Mouse (Mus musculus) urinary bladder, postnatal 14 days (tissue): ENCODE results near the gene Acbd3.

Experiments used
- DNase-seq: peaks from one replicate; pipeline ENCODE4 v3.0.0; 2021; ENCODE audit warnings: low spot score

Gene Acbd3

GRCm38 (mm10) chr1:180762180-180762579, 36.3 kb downstream of the Acbd3 start:
- no peak for DNase-seq

GRCm38 (mm10) chr1:180762679-180763078, 36.8 kb downstream of the Acbd3 start:
- DNase-seq, result no peak

GRCm38 (mm10) chr1:180763307-180763706, 37.5 kb downstream of the Acbd3 start:
- DNase-seq, result no peak

GRCm38 (mm10) chr1:180763828-180764227, 38.0 kb downstream of the Acbd3 start:
- DNase-seq, result peak; percentile 87

- DNase-seq, result no peak
Observed at GRCm38 (mm10) chr1:180765393-180765792, 39.5 kb downstream of the Acbd3 start.

GRCm38 (mm10) chr1:180766557-180766956, 40.7 kb downstream of the Acbd3 start:
- DNase-seq, result no peak

GRCm38 (mm10) chr1:180767541-180768333, 41.9 kb downstream of the Acbd3 start:
- DNase-seq, result no peak

- DNase-seq, result peak; percentile 80
Observed at GRCm38 (mm10) chr1:180768334-180769168, 42.7 kb downstream of the Acbd3 start.

GRCm38 (mm10) chr1:180771306-180771705, 45.5 kb downstream of the Acbd3 start:
- DNase-seq, result no peak

- DNase-seq, result no peak
Observed at GRCm38 (mm10) chr1:180771722-180772121, 45.9 kb downstream of the Acbd3 start.

- DNase-seq, result no peak
Observed at GRCm38 (mm10) chr1:180772291-180772690, 46.4 kb downstream of the Acbd3 start.

GRCm38 (mm10) chr1:180774664-180775063, 48.8 kb downstream of the Acbd3 start:
- DNase-seq, result no peak

GRCm38 (mm10) chr1:180775317-180775716, 49.5 kb downstream of the Acbd3 start:
- DNase-seq, result no peak

GRCm38 (mm10) chr1:180775849-180776493, 50.1 kb downstream of the Acbd3 start:
- DNase-seq, result no peak

GRCm38 (mm10) chr1:180776494-180776893, 50.7 kb downstream of the Acbd3 start:
- DNase-seq, result no peak

- no peak for DNase-seq
Observed at GRCm38 (mm10) chr1:180777289-180777659, 51.4 kb downstream of the Acbd3 start.

GRCm38 (mm10) chr1:180777660-180778402, 52.0 kb downstream of the Acbd3 start:
- DNase-seq, result peak; percentile 89

GRCm38 (mm10) chr1:180778403-180778754, 52.5 kb downstream of the Acbd3 start:
- no peak for DNase-seq

GRCm38 (mm10) chr1:180778941-180779340, 53.1 kb downstream of the Acbd3 start:
- peak; percentile 78 for DNase-seq

- no peak for DNase-seq
Observed at GRCm38 (mm10) chr1:180780291-180780690, 54.4 kb downstream of the Acbd3 start.

GRCm38 (mm10) chr1:180781250-180781649, 55.4 kb downstream of the Acbd3 start:
- DNase-seq, result no peak
